Mouse (Mus musculus) spleen, adult 2 months (tissue): ENCODE measurements around the gene Zfhx3.

Experiments
- CTCF ChIP-seq: fragments of 200-500 bp; IDR thresholded peaks from 2 replicates; pipeline ENCODE4 v1.5.1; 2011; ENCODE audit warnings: mild to moderate bottlenecking, inconsistent platforms; ENCODE audit not compliant: insufficient read depth, insufficient read length, insufficient replicate concordance; ENCODE audit errors: extremely low read depth
- POLR2A ChIP-seq: fragments of 200-500 bp; IDR thresholded peaks from 2 replicates; pipeline ENCODE4 v1.6.1; 2011; ENCODE audit warnings: low read depth, low read length, inconsistent platforms

DNA sequence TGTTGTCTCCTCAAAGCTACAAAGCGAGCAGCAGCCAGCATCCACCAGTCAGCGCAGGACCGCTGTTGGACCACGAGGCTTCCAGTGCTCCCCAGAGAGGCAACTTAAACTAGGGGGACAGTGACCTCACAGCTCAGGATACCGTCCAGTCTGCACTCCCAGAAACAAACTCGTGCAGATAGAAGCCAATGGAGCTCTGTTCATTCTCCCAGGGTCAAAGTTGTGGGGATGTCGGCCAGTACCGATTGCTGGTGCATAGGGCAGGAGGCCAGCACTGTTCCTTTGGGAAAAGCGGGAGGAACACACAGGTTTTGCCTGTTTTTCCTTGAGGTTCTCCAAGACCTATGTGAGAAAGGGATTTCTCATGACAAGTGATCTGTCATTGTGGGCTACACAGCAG, 982.1 kb downstream of the Zfhx3 start:
- TF ChIP-seq CTCF: no peak
- no peak for TF ChIP-seq POLR2A
